Mouse (Mus musculus) adrenal gland, postnatal 14 days (tissue): ENCODE measurements around the gene Icam5. TPM values are rescaled to one million over a fixed set of nuclear protein-coding genes. Genes with fewer than 3 reads are reported as not detected.
"Not testable (repeated sequence)": the region's sequence is repeated elsewhere in the genome, so short reads cannot be mapped to it uniquely, and the experiment has no call there.

Experiments
- DNase-seq: peaks from one replicate; pipeline ENCODE4 v3.0.0; 2021; ENCODE audit warnings: mixed read lengths
- microRNA-seq, 2 experiments: library from miRNA; unstranded; fragments of <30 nt; microRNA quantifications; one replicate each; pipeline ENCODE4 v1.2.0; 2021
- total RNA-seq: library from RNA; stranded (reverse); gene quantifications from 2 replicates; pipeline ENCODE4 v1.2.3, GENCODE M21; 2021

Icam5 gene
- total RNA-seq, 1 experiment from 2014 or later: 0.74 TPM

DNA sequence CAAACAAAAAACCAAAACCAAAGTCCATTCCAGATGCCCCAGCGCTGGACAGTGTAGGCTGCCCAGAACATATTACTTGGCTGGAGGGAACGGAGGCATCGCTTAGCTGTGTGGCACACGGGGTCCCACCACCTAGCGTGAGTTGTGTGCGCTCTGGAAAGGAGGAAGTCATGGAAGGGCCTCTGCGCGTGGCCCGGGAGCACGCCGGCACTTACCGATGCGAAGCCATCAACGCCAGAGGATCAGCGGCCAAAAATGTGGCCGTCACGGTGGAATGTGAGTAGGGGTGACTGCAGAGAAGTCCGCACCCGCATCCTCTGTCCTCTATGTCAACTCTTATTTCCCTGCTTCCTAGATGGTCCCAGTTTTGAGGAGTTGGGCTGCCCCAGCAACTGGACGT is 4.3 kb downstream of the Icam5 start:
- no peak for DNase-seq

DNA sequence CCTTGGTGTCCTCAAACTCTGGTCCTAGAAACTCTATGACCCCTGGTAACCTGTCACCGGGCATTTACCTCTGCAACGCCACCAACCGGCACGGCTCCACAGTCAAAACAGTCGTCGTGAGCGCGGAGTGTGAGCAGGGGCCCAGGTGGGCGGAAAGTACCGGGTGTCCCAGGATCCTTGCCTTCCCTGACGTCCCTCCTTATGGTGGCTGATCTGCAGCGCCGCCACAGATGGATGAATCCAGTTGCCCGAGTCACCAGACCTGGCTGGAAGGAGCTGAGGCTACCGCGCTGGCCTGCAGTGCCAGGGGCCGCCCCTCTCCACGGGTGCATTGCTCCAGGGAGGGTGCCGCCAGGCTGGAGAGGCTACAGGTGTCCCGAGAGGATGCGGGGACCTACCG is 4.8 kb downstream of the Icam5 start:
- DNase-seq: no peak

DNA sequence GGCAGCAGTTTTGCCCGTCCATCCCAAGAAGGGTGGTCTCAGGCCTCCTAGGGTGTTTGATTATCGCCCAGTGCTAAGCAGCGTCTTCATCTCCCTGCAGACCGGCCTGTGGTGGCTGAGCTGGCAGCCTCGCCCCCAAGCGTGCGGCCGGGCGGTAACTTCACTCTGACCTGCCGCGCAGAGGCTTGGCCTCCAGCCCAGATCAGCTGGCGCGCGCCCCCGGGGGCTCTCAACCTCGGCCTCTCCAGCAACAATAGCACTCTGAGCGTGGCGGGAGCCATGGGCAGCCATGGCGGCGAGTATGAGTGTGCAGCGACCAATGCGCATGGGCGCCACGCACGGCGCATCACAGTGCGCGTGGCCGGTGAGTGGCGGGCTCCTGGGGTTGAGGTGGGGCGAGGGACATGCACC is 5.6 kb downstream of the Icam5 start:
- DNase-seq: peak; percentile 59

DNA sequence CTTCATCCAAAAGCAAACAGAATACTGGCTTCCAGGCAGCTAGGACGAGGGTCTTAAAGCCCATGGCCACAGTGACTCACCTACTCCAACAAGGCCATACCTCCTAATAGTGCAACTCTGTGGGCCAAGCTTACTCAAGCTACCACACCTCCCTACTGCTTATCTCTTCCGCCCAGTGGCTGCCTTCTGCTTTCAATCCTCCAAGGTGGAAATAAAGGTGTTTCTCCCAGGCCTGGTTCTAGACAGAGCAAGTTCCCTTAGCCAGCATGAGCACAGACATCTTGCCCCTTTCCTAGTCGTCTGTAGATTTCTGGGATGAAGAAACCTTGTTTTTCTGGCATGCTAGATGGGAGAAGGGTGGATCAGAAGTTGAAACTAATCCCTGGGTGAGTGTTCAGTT is 7.9 kb downstream of the Icam5 start:
- DNase-seq: no peak

DNA sequence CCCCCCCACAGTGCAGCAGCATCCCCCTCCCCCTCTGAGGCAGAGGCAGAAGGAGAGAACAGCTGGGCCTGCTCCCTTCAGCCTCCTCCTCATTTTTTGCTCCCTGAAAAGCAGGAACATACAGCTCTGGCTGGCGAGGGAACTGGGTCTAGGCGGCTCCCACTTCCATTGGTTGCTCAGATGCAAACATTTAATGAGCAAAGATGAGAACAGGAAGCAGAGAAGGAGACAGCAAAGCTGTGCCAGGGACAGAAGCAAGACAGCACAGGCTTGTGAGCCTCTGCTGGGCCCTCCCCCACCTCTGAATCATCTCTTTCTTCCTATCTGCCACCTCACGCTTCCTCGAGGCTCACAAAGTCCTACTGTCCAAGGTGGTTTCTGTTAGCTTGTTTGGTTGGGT is 9.4 kb downstream of the Icam5 start:
- peak; percentile 37 for DNase-seq

DNA sequence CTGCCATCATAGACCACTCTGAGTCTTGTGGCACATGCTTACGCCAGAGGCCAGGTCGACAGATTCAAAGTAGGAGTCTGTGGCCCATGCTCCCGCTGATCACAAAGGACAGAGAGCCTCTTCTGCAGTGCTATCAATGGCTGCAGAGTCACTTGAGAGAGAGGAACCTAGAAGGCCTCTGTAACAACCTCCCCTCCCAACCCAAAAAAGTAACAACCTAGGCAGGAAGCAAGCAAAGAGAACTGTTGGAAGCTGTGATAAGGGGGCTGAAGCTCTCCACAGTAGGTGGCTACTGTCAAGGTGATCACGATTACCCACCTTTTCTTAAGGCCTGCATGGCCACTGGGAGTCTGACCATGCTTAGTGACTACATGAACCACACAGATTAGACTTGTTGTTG is 11.7 kb downstream of the Icam5 start:
- DNase-seq: no peak

DNA sequence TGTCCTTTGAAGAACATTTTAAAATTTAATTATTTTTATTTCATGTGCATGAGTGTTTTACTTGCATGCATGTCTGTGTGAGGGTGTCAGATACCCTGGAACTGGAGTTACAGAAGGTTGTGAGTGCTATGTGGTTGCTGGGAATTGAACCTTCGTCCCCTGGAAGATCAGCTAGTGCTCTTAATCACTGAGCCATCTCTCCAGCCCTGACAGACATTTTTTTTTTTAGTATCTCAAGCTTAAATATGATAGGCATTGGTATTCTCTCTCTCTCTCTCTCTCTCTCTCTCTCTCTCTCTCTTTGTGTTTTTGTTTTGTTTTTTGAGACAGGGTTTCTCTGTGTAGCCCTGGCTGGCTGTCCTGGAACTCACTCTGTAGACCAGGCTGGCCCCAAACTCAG is 12.9 kb downstream of the Icam5 start:
- DNase-seq: not testable (repeated sequence)

DNA sequence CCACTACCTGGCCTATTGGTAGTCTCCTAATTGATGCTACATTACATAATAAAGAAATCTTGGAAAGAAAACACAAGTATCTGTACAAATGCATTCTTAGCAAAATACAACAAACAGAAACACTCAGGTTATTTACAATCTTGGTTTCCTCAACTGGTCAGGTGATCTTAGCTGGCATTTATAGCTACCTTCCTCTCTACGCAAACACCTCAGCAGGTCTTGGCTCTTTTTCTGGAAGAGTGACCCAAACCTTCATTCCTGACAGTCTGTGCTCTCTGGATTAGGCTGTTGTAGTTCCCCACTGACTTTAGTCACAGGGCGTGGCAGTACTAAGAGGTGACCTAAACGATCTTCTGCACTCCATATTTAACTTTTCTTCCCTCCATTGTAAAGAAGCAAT is 13.4 kb downstream of the Icam5 start:
- DNase-seq: no peak

DNA sequence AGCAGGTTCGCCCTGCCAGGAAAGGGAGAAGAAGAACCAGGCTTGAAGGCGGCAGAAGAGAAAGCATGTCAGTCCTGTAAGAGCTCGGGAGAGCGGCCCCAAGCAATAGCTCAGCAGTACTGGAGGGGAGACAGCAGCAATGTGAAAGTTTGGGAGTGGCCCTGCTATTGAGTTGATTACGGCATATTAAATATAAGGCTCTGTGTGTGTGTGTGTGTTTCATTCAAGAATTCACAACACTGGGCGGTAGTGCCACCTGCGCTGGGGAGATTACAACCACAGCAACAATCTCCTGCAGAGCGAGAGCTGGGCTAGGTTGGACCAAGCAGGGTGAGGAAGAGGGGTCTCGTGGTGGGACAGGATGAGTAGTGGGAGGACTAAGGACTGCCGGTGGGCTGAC is 19.7 kb downstream of the Icam5 start:
- DNase-seq: no peak

DNA sequence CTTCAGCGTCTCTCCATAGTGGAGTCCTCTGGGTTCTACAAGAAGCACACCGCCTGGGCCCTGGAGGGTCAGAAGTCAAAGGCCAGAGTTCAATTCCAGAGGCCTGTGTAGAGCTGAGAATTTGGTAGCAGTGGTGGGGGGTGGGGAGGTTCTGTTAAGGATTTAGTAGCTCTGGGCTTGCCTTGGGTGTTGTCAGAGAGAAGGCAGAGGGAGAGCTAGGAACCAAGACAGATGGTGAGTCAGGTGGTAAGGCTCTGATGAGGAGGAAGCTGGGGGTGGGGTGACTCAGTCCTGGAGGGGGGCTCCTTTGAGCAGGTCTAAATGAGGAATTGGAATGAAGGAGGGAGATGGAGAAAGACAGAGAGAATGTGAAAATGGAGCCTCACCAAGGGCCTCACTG is 31.1 kb downstream of the Icam5 start:
- no peak for DNase-seq

DNA sequence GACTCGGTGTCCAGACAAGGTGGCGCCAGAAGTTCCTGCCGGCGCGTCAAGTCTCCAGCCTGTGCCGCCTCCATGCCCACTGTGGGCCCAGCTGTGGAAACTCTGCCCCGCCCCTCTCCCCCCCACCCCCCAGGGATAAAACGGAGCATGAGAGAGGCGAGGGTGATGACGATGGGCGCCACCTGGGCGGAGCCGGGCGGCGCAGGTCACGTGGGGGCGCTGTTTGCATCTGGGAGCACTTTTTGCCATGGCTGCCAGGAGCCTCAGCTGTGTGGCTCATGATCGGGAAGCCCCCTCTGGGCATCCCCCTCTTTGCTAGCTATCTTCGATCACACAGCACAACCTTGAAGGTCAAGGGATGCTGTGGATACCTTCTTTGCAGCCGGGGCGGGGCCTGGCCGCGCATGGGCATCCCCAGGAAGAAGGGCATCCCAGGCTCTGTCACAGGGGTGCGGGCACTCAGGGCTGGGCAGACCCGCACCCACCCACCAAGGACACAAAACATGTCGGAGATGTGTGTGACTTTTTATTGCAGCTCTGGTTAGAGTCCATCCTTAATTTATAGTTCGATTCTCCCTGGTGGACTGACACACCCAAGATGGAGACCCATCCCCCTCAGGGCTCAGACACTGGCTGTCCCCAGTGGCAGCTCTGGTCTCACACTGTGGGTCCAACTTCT is 35.3 kb downstream of the Icam5 start, which contains the start of gene Zglp1:
Zglp1 (minus strand) TSS at position 88 of the 679 bp plus-strand sequence.
- DNase-seq: no peak

DNA sequence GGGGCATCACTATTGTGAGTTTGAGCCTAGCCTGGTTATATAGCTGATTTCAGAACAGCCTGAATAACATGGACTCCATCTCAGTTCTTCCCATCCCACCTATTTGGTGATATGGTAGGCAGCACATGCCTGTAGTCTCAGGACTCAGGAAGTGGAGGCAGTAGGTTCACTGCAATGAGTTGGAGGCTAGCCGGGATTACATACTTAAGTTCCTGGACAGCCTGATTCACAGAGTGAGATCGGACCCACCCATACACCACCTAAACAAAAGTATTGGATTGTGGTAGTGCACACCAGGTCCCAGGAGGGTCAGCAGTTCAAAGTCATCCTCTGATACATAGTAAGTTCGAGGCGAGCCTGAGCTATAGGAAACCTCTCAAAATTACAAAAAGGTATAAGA is 40.8 kb downstream of the Icam5 start:
- DNase-seq: no peak

DNA sequence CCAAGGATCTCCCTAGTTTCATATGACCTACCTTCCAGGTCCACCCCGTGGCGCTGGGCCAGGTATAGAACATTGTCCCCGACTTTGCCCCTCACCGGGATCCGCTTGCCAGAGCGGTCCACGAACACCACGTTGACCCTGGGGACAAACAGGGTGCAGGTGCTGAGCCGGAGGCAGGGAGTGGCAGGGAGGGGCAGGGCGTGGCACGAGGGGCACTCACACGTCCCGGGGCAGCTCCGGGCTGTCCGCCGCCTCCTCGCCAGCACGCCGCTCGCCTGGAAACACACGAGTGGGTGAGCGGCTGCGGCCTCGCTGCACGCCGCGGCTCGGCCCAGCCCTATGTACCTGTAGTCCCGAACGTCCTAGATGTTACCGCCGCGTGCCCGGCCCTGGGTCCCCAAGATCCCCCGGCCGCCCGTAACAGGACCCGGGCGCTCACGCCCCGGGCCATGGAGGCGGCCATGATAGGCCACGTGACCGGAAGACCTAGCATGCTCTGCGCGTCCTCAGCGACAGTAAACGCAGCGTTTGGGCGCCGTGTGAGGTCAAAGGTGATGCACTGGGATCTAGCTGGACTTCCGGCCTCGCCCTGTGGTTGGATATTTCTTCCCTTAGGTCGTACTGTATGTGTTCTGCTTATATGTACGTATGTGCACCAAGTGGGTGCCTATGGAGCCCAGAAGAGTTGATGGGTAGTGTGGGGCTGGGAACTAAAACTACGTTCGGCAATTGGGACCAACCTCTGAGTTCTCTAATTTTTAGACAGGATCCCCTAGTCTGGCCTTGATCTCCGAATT is 41.4 kb downstream of the Icam5 start, which contains the start of the genes Gm49373 and Fdx1l:
Gm49373 (minus strand) TSS at position 53 of the 797 bp plus-strand sequence.
Fdx1l (minus strand) TSS at position 571 of the 797 bp plus-strand sequence.
- peak; percentile 94 for DNase-seq

DNA sequence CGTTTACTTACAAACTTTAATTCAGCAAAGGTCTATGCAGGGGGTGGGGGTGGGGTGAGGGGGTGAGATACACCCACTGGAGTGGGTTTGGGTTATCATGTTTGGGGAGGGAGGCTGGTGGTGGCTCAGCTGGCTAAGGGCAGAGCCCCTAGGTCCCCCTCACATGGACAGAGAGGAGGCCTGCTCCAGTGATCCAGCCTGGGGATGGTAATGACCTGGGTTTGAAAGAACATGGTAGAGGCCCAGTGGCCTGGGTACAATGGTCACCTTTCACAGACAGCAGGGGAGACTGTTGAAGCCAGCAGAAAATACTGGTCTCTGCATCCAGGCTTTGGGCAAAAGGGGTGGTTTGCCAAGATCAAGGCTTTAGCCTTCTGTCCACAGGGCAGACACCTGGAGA is 42.3 kb downstream of the Icam5 start:
- DNase-seq: no peak

DNA sequence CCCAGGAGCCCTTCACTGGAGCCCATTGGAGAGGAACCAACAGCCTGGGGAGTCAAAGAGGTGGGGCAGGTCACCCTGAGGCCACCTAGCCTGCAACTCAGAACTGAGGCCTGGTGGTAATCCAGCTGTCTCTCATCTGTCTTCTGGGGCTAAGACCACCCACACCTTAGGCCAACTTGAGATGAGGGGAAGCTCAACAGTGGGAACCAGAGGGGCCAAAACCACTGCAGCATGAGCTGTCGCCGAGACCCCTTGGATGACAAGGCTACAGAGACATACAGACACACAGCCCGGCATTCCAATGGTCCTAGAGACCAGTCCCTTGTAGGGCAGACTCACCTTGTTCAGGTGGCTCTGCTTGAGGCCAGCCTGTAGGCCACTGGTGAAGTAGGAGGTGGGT is 43.8 kb downstream of the Icam5 start:
- DNase-seq: no peak

DNA sequence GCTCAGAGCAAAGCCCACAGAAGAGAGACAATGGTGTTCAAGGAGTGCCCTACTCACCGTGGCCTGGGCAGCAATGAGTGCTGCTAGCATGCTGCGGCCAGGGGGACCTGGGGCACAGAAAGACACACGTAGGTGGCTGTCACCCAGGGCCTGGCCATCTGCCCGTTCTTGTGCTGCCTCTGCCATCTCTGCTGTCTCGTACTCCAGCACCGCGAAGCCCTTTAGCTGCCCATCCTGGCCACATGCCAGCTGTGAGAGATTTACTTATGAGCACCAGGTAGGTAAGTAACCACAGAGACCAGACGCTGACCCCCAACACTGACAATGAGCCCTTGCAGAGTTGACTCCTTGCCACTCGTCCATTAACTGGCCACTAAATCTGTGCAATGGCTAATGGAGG is 49.3 kb downstream of the Icam5 start:
- DNase-seq: no peak

DNA sequence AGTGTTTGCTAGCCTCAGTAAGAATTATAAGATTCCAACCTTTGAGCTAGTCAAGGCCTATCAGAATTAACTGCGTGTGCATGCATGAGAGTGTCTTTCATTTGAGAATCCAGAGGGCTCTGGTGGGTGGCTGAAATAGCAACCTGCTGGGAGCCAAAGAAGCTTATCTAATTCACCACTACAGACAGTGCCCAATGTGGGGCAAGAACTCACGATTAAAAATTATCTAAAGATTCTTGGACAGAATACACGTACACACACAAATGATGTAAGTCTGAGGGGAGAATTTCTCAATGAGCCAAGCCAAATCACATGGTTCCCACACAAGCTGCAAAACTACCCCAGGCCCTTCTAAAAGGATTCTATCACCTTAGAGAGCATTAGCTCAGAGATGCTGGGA is 51.5 kb downstream of the Icam5 start:
- no peak for DNase-seq

Small RNA genes within 50 kb of the gene (microRNA-seq; reads per million reads assigned to microRNA genes)
- gene Mir1900: 0 reads per million in 2 experiments
- 0 reads per million in 2 experiments for gene Mir7082

Other genes starting within 250 kb of the Icam5 start
- 114 and 117 TPM in 2 replicates for gene Col5a3, start 217.0 kb upstream of the Icam5 start, total RNA-seq
- gene Rdh8, start 213.6 kb upstream of the Icam5 start, total RNA-seq: not detected in 2 replicates
- gene A230050P20Rik, start 163.4 kb upstream of the Icam5 start, total RNA-seq: 17.6 and 22.7 TPM in 2 replicates
- 3.4 and 5.3 TPM in 2 replicates for gene Angptl6, start 152.3 kb upstream of the Icam5 start, total RNA-seq
- 38.0 and 44.2 TPM in 2 replicates for gene Ppan, start 143.9 kb upstream of the Icam5 start, total RNA-seq
- gene Eif3g, start 133.4 kb upstream of the Icam5 start, total RNA-seq: 146 and 155 TPM in 2 replicates
- gene Dnmt1, start 72.2 kb upstream of the Icam5 start, total RNA-seq: 56.0 and 58.0 TPM in 2 replicates
- 9.1 and 11.0 TPM in 2 replicates for gene S1pr2, start 55.3 kb upstream of the Icam5 start, total RNA-seq
- gene Mrpl4, start 29.3 kb upstream of the Icam5 start, total RNA-seq: 135 and 144 TPM in 2 replicates
- gene Icam1, start 16.1 kb upstream of the Icam5 start, total RNA-seq: 12.7 and 13.8 TPM in 2 replicates
- 1.2 and 4.1 TPM in 2 replicates for gene Icam4, start 2.7 kb upstream of the Icam5 start, total RNA-seq
- gene Zglp1, start 35.0 kb downstream of the Icam5 start, total RNA-seq: not detected in 2 replicates
- gene Gm49373, start 41.0 kb downstream of the Icam5 start, total RNA-seq: 0.44 and 0.86 TPM in 2 replicates
- gene Fdx1l, start 41.5 kb downstream of the Icam5 start, total RNA-seq: 38.8 and 39.9 TPM in 2 replicates
- gene Gm38431, start 59.9 kb downstream of the Icam5 start, total RNA-seq: 1.4 and 2.1 TPM in 2 replicates
- gene Raver1, start 59.9 kb downstream of the Icam5 start, total RNA-seq: 52.8 and 60.7 TPM in 2 replicates
- gene Tyk2, start 99.2 kb downstream of the Icam5 start, total RNA-seq: 12.6 and 17.3 TPM in 2 replicates
- gene Cdc37, start 117.9 kb downstream of the Icam5 start, total RNA-seq: 171 and 185 TPM in 2 replicates
- 22.4 and 22.9 TPM in 2 replicates for gene Pde4a, start 133.6 kb downstream of the Icam5 start, total RNA-seq
- gene Keap1, start 207.3 kb downstream of the Icam5 start, total RNA-seq: 42.0 and 42.4 TPM in 2 replicates
- gene S1pr5, start 216.4 kb downstream of the Icam5 start, total RNA-seq: 1.8 and 2.3 TPM in 2 replicates
- 45.9 and 46.9 TPM in 2 replicates for gene Atg4d, start 233.2 kb downstream of the Icam5 start, total RNA-seq